Mouse (Mus musculus) cerebellum, adult 11 months (tissue): Measurements from ENCODE around the gene Olfr286.
A peak's percentile ranks its signal among the peaks of the same experiment; 100 is the strongest.

Experiments
- DNase-seq: peaks from one replicate; pipeline ENCODE4 v3.0.0; 2022

Gene Olfr286

GRCm38 (mm10) chr15:98234350-98234749 is at the start of gene Olfr286:
Gene Olfr286 (minus strand): TSS chr15:98234450.
- no peak for DNase-seq

- DNase-seq = no peak
These were observed 23.5 kb upstream of the Olfr286 start for GRCm38 (mm10) chr15:98257776-98258175.

- no peak for DNase-seq
These were observed 22.9 kb upstream of the Olfr286 start, which contains the start of gene H1fnt for GRCm38 (mm10) chr15:98257193-98257592. Gene H1fnt (minus strand): TSS chr15:98257293.

- DNase-seq = peak; percentile 6
These were observed 22.0 kb upstream of the Olfr286 start for GRCm38 (mm10) chr15:98256271-98256670.

GRCm38 (mm10) chr15:98235442-98235841 is 1.2 kb upstream of the Olfr286 start:
- no peak for DNase-seq

GRCm38 (mm10) chr15:98226096-98226495 is 8.2 kb downstream of the Olfr286 start:
- DNase-seq = no peak

- no peak for DNase-seq
These were observed 8.6 kb downstream of the Olfr286 start for GRCm38 (mm10) chr15:98225610-98226009.

GRCm38 (mm10) chr15:98222377-98222776 is 11.9 kb downstream of the Olfr286 start:
- DNase-seq = no peak

- DNase-seq = no peak
These were observed 13.4 kb downstream of the Olfr286 start, which contains the start of the genes Gm44579 and Olfr287 for GRCm38 (mm10) chr15:98220877-98221276. Gene Gm44579 (minus strand): TSS chr15:98220977. Gene Olfr287 (minus strand): TSS chr15:98221056.

- DNase-seq = no peak
These were observed 20.1 kb downstream of the Olfr286 start for GRCm38 (mm10) chr15:98214130-98214529.

GRCm38 (mm10) chr15:98213336-98213870 is 20.8 kb downstream of the Olfr286 start:
- DNase-seq = no peak

- DNase-seq = no peak
These were observed 24.6 kb downstream of the Olfr286 start for GRCm38 (mm10) chr15:98209676-98210075.

GRCm38 (mm10) chr15:98195442-98195841 is 38.8 kb downstream of the Olfr286 start, which contains the start of gene Olfr288:
Gene Olfr288 (minus strand): TSS chr15:98195542.
- DNase-seq = no peak

- no peak for DNase-seq
These were observed 49.8 kb downstream of the Olfr286 start for GRCm38 (mm10) chr15:98184456-98184855.

GRCm38 (mm10) chr15:98181856-98182570 is 52.2 kb downstream of the Olfr286 start:
- peak; percentile 44 for DNase-seq

- DNase-seq = peak; percentile 97
These were observed 53.0 kb downstream of the Olfr286 start for GRCm38 (mm10) chr15:98181132-98181711.

GRCm38 (mm10) chr15:98180567-98181131 is 53.6 kb downstream of the Olfr286 start:
- DNase-seq = no peak

GRCm38 (mm10) chr15:98177320-98177719 is 56.9 kb downstream of the Olfr286 start:
- no peak for DNase-seq
